Mouse (Mus musculus) embryonic facial prominence, embryonic 11.5 days (tissue): ENCODE data around the gene Plppr1. TPM values are rescaled to one million over a fixed set of nuclear protein-coding genes. Genes with fewer than 3 reads are reported as not detected.
A peak's percentile ranks its signal among the peaks of the same experiment; 100 is the strongest.

ENCODE experiments used
- ATAC-seq: fragments of 200-750 bp; cut with Nextera tagmentation; replicated peaks from 2 replicates; pipeline ENCODE4 v1.8.0; 2017; ENCODE audit warnings: low read depth; ENCODE audit not compliant: insufficient number of reproducible peaks, low FRiP score, low TSS enrichment
- DNase-seq: peaks from one replicate; pipeline ENCODE4 v3.0.0-alpha.2; 2015; ENCODE audit warnings: low spot score
- H3K27ac ChIP-seq: fragments of 300-500 bp; sonication (generic); replicated peaks from 2 replicates; pipeline ENCODE4 v1.5.1; 2014; ENCODE audit warnings: mild to moderate bottlenecking, low read depth, low read length, control low read depth
- H3K27me3 ChIP-seq: fragments of 300-500 bp; sonication (generic); 2 replicates; pipeline ENCODE4 v1.6.1; 2014; ENCODE audit warnings: mild to moderate bottlenecking, low read length, moderate library complexity, mixed read lengths; ENCODE audit not compliant: control insufficient read depth, insufficient read depth
- H3K36me3 ChIP-seq: fragments of 300-500 bp; sonication (generic); replicated peaks from 2 replicates; pipeline ENCODE4 v1.6.1; 2014; ENCODE audit warnings: low read depth, mild to moderate bottlenecking, low read length, moderate library complexity, mixed read lengths; ENCODE audit not compliant: control insufficient read depth, insufficient read depth
- H3K4me1 ChIP-seq: fragments of 300-500 bp; sonication (generic); 2 replicates; pipeline ENCODE4 v1.6.1; 2014; ENCODE audit warnings: low read length, mixed read lengths; ENCODE audit not compliant: control insufficient read depth, insufficient read depth
- H3K4me2 ChIP-seq: fragments of 300-500 bp; sonication (generic); 2 replicates; pipeline ENCODE4 v1.6.1; 2014; ENCODE audit warnings: low read depth, mild to moderate bottlenecking, control low read depth, low read length, moderate library complexity
- H3K4me3 ChIP-seq: fragments of 300-500 bp; sonication (generic); 2 replicates; pipeline ENCODE4 v1.5.1; 2014; ENCODE audit warnings: low read depth, low read length, control low read depth
- H3K9ac ChIP-seq: fragments of 300-500 bp; sonication (generic); replicated peaks from 2 replicates; pipeline ENCODE4 v1.6.1; 2014; ENCODE audit warnings: mild to moderate bottlenecking, control low read depth, low read length
- H3K9me3 ChIP-seq: fragments of 300-500 bp; sonication (generic); replicated peaks from 2 replicates; pipeline ENCODE4 v1.6.1; 2016; ENCODE audit warnings: mild to moderate bottlenecking, low read length, inconsistent platforms, mixed read lengths; ENCODE audit not compliant: control insufficient read depth
- WGBS: fragments of 180-500 bp; shearing (Covaris S2); extraction: QIAGEN DNeasy Blood & Tissue Kit; methylation state at CpG from one replicate; pipeline ENCODE4 v1.1.7; 2014; 5-methylcytosine and 5-hydroxymethylcytosine counted together
- polyA plus RNA-seq: library from polyadenylated mRNA; unstranded; fragments of >200 nt; fragmentation: Nextera tagmentation; extraction: Ambion mirVana; gene quantifications from 2 replicates; pipeline ENCODE4 v1.2.1, GENCODE M21; 2014

Plppr1 gene
- polyA plus RNA-seq, 1 experiment from 2014 or later: 3.8 TPM

- WGBS: 68% methylated on average over 5 of the region's 5 CpGs
- Histone ChIP-seq H3K4me2 (no peak overlapping the region), H3K36me3 (no peaks in the 10 kb centered on the region), H3K9me3 (no peaks in the 10 kb centered on the region), H3K27ac (no peak overlapping the region), H3K27me3 (no peaks in the 10 kb centered on the region), H3K4me1 (no peaks in the 10 kb centered on the region), H3K4me3 (no peak overlapping the region), H3K9ac (no peak overlapping the region)
- ATAC-seq (no peak), DNase-seq (no peak)
These were observed 185.7 kb downstream of the Plppr1 start for GRCm38 (mm10) chr4:49244791-49245190.

GRCm38 (mm10) chr4:49245274-49245673, 186.2 kb downstream of the Plppr1 start:
- no peak overlapping the region for H3K27ac ChIP-seq
- no peaks in the 10 kb centered on the region for H3K36me3 ChIP-seq
- H3K9me3 ChIP-seq: no peaks in the 10 kb centered on the region
- H3K4me1 ChIP-seq: no peaks in the 10 kb centered on the region
- H3K4me3 ChIP-seq: no peak overlapping the region
- no peaks in the 10 kb centered on the region for H3K27me3 ChIP-seq
- 73% methylated on average over 2 of the region's 2 CpGs for WGBS
- no peak overlapping the region for H3K4me2 ChIP-seq
- DNase-seq (no peak), ATAC-seq (no peak)
- H3K9ac ChIP-seq: no peak overlapping the region

GRCm38 (mm10) chr4:49251262-49251661, 192.2 kb downstream of the Plppr1 start:
- no peaks in the 10 kb centered on the region for H3K36me3 ChIP-seq
- WGBS: 20% methylated on average over 3 of the region's 3 CpGs
- H3K4me3 ChIP-seq: no peak overlapping the region
- no peaks in the 10 kb centered on the region for H3K27me3 ChIP-seq
- no peak overlapping the region for H3K4me2 ChIP-seq
- peak; percentile 35 for DNase-seq
- no peaks in the 10 kb centered on the region for H3K4me1 ChIP-seq
- no peak overlapping the region for H3K9ac ChIP-seq
- no peak for ATAC-seq
- H3K9me3 ChIP-seq: no peaks in the 10 kb centered on the region
- H3K27ac ChIP-seq: no peak overlapping the region

- H3K27me3 ChIP-seq: no peaks in the 10 kb centered on the region
- H3K9ac ChIP-seq: no peak overlapping the region
- DNase-seq (no peak), ATAC-seq (no peak)
- H3K36me3 ChIP-seq: no peaks in the 10 kb centered on the region
- H3K9me3 ChIP-seq: no peaks in the 10 kb centered on the region
- no peak overlapping the region for H3K4me2 ChIP-seq
- H3K4me1 ChIP-seq: no peaks in the 10 kb centered on the region
- H3K27ac ChIP-seq: no peak overlapping the region
- H3K4me3 ChIP-seq: no peak overlapping the region
- WGBS: 83% methylated on average over 3 of the region's 3 CpGs
These were observed 193.1 kb downstream of the Plppr1 start for GRCm38 (mm10) chr4:49252169-49252568.

- Histone ChIP-seq H3K36me3 (no peaks in the 10 kb centered on the region), H3K9me3 (no peaks in the 10 kb centered on the region), H3K27me3 (no peaks in the 10 kb centered on the region), H3K9ac (no peak overlapping the region), H3K4me1 (no peaks in the 10 kb centered on the region), H3K27ac (no peak overlapping the region), H3K4me3 (no peak overlapping the region), H3K4me2 (no peak overlapping the region)
- ATAC-seq (no peak), DNase-seq (no peak)
- WGBS: 93% methylated on average over 5 of the region's 5 CpGs
These were observed 219.4 kb downstream of the Plppr1 start for GRCm38 (mm10) chr4:49278515-49278914.

GRCm38 (mm10) chr4:49284692-49285291, 225.7 kb downstream of the Plppr1 start:
- ATAC-seq (no peak), DNase-seq (no peak)
- no peak overlapping the region for H3K4me2 ChIP-seq
- H3K4me3 ChIP-seq: no peak overlapping the region
- no peaks in the 10 kb centered on the region for H3K27me3 ChIP-seq
- no peak overlapping the region for H3K27ac ChIP-seq
- H3K36me3 ChIP-seq: no peaks in the 10 kb centered on the region
- WGBS: 62% methylated on average over 12 of the region's 15 CpGs
- H3K4me1 ChIP-seq: no peaks in the 10 kb centered on the region
- no peak overlapping the region for H3K9ac ChIP-seq
- no peaks in the 10 kb centered on the region for H3K9me3 ChIP-seq

- Histone ChIP-seq H3K4me2 (no peak overlapping the region), H3K27me3 (no peaks in the 10 kb centered on the region), H3K27ac (no peak overlapping the region), H3K4me1 (no peaks in the 10 kb centered on the region), H3K4me3 (no peak overlapping the region), H3K9me3 (no peaks in the 10 kb centered on the region), H3K36me3 (no peaks in the 10 kb centered on the region), H3K9ac (no peak overlapping the region)
- ATAC-seq: peak; percentile 44; the same call in 1 of the 2 replicates
- peak; percentile 41 for DNase-seq
- 60% methylated on average over 15 of the region's 15 CpGs for WGBS
These were observed 226.5 kb downstream of the Plppr1 start for GRCm38 (mm10) chr4:49285340-49286196.

GRCm38 (mm10) chr4:49286197-49286492, 227.1 kb downstream of the Plppr1 start:
- WGBS: 61% methylated on average over 4 of the region's 4 CpGs
- ATAC-seq (no peak), DNase-seq (no peak)
- H3K4me3 ChIP-seq: no peak overlapping the region
- H3K9ac ChIP-seq: no peak overlapping the region
- no peaks in the 10 kb centered on the region for H3K36me3 ChIP-seq
- no peaks in the 10 kb centered on the region for H3K9me3 ChIP-seq
- no peaks in the 10 kb centered on the region for H3K4me1 ChIP-seq
- H3K27me3 ChIP-seq: no peaks in the 10 kb centered on the region
- H3K27ac ChIP-seq: no peak overlapping the region
- no peak overlapping the region for H3K4me2 ChIP-seq
